Mouse (Mus musculus) left cerebral cortex, postnatal 36 days (tissue): Measurements from ENCODE around the gene Trio. TPM values are rescaled to one million over a fixed set of nuclear protein-coding genes. Genes with fewer than 3 reads are reported as not detected.

Source experiments
- DNase-seq, 2 experiments: peaks; one replicate each; pipeline ENCODE4 v3.0.0; 2021 to 2022; ENCODE audit warnings: low spot score in 2 of 2, mixed read lengths in 1 of 2
- intact Hi-C: fragments of 180-260 bp; cut with DNase I; formaldehyde crosslinking; loops from one replicate; pipeline ENCODE4 v1.15.1; 2025
- total RNA-seq, 2 experiments: library from RNA; stranded (reverse); gene quantifications; 2 replicates each; pipeline ENCODE4 v1.2.3; 2021

The Trio gene
- total RNA-seq, 2 experiments from 2014 or later, result 182 to 280 TPM

- DNase-seq, result no peak
- intact Hi-C loops, result loop anchor here (5.0 kb wide), 1 partner anchor 165 kb away; no protein-coding TSS in a partner anchor
Observed at GRCm38 (mm10) chr15:27821651-27822364, 203.8 kb downstream of the Trio start.

DNA sequence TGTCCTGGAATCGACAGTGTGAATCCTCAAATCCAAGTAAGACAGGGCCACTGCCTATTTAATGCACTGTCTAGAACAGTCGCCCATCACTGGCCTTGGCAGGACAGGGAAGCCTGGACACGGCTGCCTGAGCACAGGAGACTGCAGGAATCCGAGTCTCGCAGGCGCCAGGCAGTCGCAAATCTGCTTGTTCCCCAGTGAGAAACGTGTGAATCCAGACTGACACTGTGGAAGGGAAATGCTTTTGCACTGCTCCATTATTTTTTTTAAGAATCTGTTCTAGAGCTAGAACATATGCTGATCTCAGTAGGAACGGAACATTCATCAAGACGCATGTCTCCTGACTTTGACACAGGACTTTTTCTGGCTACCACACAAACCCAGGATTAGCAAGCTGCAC lies 208.6 kb downstream of the Trio start:
- DNase-seq, result peak in 1 of 2 experiments; percentile 64
- intact Hi-C loops, result no loop called here

DNA sequence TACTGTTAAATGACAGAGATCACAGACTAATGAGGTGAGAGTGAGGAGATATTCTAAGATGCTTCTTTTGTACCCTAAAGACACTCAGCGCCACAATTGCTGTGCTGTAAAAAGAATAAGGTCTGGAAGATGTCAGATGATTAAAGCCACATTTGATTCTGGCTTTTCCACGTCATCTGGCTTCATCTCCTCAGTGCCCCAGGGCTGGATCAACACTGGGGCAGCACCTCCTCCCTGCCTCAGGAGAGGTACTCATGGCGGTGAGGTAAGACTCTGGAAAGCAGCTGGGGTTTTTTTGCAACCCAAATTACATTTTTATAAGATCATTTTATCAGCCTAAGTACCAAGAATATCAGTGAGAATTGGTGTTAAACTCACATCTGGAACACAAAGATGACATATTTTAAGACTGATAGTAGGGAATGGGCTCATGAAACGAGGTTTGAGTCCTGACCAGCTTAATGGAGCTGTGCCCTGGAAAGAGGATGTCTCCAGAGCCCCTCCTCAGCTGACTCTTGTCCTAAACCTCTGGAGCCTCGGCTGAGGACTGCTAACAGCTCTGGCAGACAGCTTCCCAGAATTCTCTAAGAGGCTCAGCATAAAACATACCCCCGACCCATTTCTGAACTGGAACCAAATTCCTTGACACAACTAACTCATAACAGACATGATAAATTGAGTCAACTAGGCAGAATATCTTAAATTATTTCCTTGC lies 210.8 kb downstream of the Trio start:
- intact Hi-C loops, result no loop called here
- no peak for DNase-seq

DNA sequence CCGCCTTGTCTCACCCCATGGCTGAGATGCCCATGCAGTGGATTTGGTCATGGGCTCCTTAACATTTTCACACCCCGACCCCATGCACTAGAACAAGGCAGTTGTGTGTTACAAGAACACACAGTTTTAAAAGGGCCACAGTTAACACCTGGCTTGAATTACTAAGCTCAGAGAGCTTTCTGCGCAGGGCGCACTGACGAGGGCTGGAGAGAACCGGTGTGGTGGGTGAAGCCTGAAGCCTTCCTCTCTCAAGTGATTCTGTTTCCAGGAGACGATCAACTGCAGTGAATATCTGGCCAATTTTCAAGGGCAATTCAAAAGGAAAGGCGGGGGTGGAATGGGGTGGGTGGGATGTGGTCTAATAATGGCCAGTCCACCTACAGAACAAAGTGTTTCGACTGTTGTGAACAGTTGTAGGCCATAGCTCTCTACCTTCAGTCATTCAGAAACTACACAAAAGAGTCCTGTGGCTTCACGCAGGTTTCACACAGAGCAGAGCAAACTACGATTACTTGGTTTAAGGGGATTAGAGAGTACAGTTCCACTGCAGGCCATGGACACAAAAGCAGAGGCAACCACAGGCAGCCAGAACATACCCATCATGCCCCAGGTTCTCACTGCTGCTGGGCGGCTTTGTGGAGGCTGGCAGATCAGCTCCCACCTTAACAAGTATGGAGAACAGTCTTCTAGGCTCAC lies 214.7 kb downstream of the Trio start:
- no peak for DNase-seq
- intact Hi-C loops, result no loop called here

DNA sequence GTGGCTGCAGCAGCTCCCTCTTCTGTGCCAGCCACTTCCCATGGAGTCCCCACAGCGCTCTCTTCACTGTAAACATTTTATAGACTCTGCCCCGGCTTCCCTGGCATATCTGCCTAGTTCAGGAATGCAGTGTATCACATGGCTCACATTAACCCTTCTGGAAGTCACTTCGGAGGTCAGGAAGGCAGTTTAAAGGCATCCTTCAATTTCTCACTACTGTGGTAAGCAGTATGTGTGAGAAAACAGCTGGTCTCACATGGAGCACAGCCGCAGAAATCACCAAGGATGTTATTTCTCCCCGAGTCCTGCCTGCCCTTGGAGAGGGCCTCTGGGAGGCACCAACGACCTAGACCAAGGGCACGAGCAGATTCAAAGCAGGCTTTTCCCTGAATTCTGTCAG lies 215.4 kb downstream of the Trio start:
- intact Hi-C loops, result no loop called here
- DNase-seq, result no peak

DNA sequence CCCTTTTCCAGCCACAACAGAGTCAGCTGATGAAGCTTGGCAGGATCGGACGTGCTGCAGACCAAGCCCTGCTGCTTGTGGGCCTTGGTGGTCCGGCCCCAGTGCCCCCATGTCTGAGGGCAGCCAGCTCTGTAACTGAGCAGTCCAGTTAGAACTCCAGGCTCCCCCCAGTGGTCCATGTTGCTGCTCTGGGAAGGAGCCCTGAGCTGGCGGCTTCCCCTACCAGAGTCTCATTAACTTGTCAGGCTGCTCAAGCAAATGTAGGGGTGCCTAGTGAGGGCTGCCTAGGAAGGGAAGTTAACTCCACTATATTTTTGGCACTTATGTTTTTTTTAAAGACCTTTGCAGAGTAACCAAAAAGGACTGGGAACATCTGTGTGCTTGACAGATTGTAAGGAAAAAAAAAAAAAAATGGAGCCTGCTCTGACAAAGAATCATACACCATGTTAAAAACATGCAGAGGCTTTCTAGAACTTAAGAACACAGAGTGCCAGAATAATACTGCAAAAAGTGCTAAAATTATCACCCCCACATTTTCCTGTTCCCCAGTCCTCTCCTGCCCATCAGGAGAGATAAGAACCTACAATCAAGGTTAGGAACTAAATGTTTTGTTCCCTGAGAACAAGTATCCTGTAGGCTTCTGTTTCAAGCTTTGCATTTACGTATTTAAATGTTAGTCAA lies 216.9 kb downstream of the Trio start:
- peak in 1 of 2 experiments; percentile 60 for DNase-seq
- intact Hi-C loops, result loop anchor here (5.0 kb wide), 1 partner anchor 56 kb away; no protein-coding TSS in a partner anchor

GRCm38 (mm10) chr15:27806219-27806618 lies 219.4 kb downstream of the Trio start:
- intact Hi-C loops, result loop anchor here (5.0 kb wide), 1 partner anchor 54 kb away; no protein-coding TSS in a partner anchor
- DNase-seq, result no peak

DNA sequence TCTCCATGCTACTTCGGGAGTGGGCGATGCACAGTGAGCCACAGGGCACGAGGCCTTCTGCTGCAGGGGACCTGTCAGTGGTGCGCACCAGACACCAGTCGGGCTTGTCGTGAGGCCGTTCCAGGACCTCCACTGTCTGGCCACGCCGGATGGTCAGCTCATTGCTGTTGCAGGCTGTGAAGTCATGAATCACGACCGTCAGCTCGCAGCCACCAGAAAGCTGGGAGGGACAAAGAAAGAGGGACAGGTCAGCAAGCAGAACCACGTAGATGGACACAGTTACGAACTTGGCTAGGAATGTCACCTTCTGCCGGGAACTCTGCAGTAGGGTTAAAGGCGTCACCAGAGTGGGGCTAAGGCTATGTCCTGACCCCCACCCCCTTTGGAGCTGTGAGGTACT lies 220.0 kb downstream of the Trio start:
- intact Hi-C loops, result loop anchor here (5.0 kb wide), 1 partner anchor 53 kb away; no protein-coding TSS in a partner anchor
- no peak for DNase-seq

- intact Hi-C loops, result no loop called here
- no peak for DNase-seq
Observed at GRCm38 (mm10) chr15:27804447-27804846, 221.2 kb downstream of the Trio start.

- DNase-seq, result no peak
- intact Hi-C loops, result no loop called here
Observed at GRCm38 (mm10) chr15:27803568-27804345, 221.9 kb downstream of the Trio start.

DNA sequence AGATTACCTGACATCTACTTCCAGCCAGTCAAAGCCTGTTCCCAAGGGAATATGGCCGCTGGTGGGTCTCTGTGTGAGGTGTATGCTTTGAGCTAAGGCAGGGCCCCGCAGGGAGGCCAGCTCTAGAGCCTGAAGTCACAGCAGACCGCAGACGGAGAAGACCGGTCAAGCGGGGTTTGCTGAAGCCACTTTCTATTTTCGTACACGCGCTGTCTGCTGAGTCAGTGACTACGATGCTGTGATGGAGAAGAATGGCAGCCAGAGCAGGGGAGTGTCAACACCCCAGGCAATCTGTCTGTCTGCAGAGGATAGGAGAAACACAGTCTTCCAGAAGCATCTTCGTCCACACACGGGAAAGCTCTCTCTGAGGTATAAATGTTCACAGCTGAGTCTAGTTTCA lies 223.4 kb downstream of the Trio start:
- peak in 1 of 2 experiments; percentile 50 for DNase-seq
- intact Hi-C loops, result no loop called here

GRCm38 (mm10) chr15:27801177-27801576 lies 224.5 kb downstream of the Trio start:
- DNase-seq, result no peak
- intact Hi-C loops, result no loop called here

DNA sequence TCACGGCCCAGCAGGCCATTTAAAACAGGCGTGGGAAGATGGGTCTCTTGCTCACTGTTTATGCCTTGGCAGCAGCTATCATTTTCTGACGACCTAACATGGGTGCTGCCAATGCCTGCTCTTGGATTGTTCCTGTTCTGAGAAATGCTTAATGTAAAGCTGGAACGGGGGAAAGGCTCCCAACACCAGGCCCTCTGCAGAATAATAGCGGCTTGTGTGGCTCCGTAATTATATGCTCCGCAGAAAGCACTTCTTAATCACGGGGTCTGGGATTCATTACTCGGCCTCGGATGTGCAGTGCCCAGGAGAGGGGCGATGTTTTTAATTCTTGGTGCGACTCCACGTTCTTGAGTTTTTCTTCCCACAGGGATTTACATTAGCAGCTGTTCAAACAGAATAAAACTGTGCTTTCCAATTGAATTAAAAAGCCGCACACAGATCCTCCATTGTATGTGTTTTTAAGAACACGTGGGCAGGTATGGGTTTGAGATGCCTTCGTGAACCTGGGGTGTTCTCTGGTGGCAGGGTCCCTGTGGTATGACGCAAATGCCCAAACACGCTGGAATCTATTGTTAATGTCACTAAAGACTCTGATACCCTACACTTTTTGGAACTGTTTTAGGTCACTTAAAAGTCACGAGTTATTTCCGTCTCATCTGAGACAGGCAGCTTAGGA lies 228.0 kb downstream of the Trio start:
- intact Hi-C loops, result no loop called here
- DNase-seq, result peak in 1 of 2 experiments; percentile 57

DNA sequence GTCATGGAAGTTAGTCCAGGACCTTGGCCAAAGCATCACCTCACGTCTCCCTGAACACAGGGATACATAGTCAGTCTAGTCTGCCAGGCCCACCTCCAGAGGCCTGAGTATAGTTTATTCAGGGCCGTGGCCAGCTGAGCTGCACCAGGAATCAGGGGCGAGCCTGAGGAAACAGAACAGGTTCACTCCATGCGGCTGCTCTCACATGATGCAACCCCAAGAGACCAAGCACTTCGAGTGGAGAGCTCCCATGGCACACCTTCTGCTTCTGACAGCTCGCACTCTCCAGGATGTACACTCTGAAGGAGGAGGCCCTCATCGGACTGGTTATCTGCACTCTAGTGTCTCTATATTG lies 228.8 kb downstream of the Trio start:
- intact Hi-C loops, result no loop called here
- no peak for DNase-seq

- DNase-seq, result no peak
- intact Hi-C loops, result no loop called here
Observed at GRCm38 (mm10) chr15:27795942-27796867, 229.4 kb downstream of the Trio start.

DNA sequence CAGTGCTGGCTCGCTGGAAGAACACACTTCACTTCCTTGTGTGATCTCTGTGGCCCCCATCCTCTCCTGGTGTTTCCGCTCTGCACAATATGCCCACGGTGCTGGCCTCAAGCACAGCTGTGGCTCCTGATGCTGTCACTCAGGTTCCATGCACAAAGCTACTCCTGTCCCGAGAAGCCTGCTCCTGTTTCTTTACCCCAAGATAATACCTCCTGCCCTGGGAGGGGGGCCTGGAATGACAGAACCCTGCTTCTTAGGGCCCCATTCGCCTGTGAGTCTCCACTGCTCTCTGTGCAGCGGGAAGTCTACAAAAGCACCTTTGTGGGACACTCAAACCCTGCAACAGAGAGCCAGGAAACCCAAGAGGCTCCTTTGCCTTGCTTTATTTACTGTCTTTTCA lies 232.4 kb downstream of the Trio start:
- intact Hi-C loops, result no loop called here
- DNase-seq, result no peak

GRCm38 (mm10) chr15:27792473-27792872 lies 233.2 kb downstream of the Trio start:
- DNase-seq, result no peak
- intact Hi-C loops, result no loop called here

DNA sequence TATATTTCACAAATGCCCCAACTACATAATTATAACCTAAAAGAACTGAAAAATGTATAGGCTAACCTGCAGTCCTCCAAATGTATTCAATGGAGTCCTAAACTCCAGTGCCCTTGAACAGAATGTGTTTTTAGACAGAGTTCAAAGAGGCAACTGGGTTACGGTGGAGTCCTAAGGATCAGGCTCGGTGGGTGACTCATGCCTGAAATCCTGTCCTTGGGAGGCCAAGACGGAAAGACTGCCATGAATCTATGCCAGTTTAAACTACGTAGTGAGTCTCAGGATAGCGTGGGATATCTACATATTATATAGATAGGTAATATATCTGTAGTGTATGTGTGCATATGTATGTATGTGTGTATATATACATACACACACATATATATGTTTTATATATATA lies 234.5 kb downstream of the Trio start:
- no peak for DNase-seq
- intact Hi-C loops, result no loop called here
